Mouse (Mus musculus): ENCODE data around the gene Krt86. TPM values are rescaled to one million over a fixed set of nuclear protein-coding genes. Genes with fewer than 3 reads are reported as not detected.

The Krt86 gene
- polyA plus RNA-seq, 1 experiment from 2014 or later: not detected

DNA sequence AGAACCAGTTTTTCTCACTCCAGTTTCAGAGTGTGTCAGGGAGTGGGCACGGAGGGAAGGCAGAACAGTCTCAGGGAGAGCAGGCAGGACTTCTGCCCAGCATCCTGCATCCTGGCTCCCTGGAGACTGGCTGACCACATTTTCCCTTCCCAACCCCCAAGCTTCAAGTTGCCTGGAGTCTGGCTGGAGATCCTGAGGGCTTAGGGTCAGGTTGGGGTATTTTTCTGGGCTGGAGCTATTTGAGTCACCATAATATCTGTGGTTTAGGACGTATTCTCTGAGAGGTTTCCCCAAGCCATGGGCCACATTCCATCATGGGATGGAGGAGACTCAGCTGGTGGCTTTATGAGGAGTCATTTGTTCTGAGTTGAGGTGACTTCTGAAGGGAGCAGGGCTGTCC, 18.0 kb upstream of the Krt86 start:
- ATAC-seq (replicated peaks; ENCODE audit: extremely low read depth, insufficient read depth, low FRiP score): no peak
- Histone ChIP-seq H3K36me3 (ENCODE audit: control insufficient read depth, insufficient read depth) (no peaks in the 10 kb centered on the region), H3K9me3 (replicated peaks; ENCODE audit: control insufficient read depth, low read length) (no peaks in the 10 kb centered on the region; the same call in 1 of the 2 replicates), H3K4me2 (ENCODE audit: low read depth, low read length) (no peak overlapping the region), H3K9ac (ENCODE audit: low read length) (no peak overlapping the region), H3K4me1 (ENCODE audit: control insufficient read depth, insufficient read depth, low read length) (no peaks in the 10 kb centered on the region), H3K4me3 (ENCODE audit: low read length) (no peak overlapping the region), H3K27ac (ENCODE audit: low read length) (no peak overlapping the region), H3K27me3 (ENCODE audit: control insufficient read depth, insufficient read depth, low read length) (no peaks in the 10 kb centered on the region)
- 71% methylated on average over 2 of the region's 2 CpGs for WGBS

DNA sequence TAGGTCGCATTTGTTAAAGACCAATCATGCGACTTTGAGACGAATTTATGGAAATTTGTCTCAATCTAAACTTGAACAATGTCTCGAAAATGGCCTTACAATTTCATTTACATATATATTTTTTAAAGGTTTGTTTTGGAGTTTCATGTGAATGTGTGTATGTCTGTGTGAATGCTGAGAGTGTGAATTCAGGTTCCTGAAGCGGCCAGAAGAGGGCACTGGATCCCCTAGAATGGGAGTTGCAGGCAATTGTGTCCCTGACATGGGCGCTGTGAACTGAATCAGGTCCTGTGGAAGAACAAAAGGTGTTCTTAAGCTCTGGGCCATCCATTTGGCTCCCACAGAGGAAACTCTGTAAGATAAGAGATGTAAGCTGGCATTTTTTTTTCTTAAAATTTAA, 17.4 kb upstream of the Krt86 start:
- Histone ChIP-seq H3K36me3 (ENCODE audit: control insufficient read depth, insufficient read depth) (no peaks in the 10 kb centered on the region), H3K4me1 (ENCODE audit: control insufficient read depth, insufficient read depth, low read length) (no peaks in the 10 kb centered on the region), H3K9me3 (replicated peaks; ENCODE audit: control insufficient read depth, low read length) (no peaks in the 10 kb centered on the region; the same call in 1 of the 2 replicates), H3K4me3 (ENCODE audit: low read length) (no peak overlapping the region), H3K27ac (ENCODE audit: low read length) (no peak overlapping the region), H3K4me2 (ENCODE audit: low read depth, low read length) (no peak overlapping the region), H3K9ac (ENCODE audit: low read length) (no peak overlapping the region), H3K27me3 (ENCODE audit: control insufficient read depth, insufficient read depth, low read length) (no peaks in the 10 kb centered on the region)
- ATAC-seq (replicated peaks; ENCODE audit: extremely low read depth, insufficient read depth, low FRiP score): no peak
- 89% methylated on average over 6 of the region's 6 CpGs for WGBS

DNA sequence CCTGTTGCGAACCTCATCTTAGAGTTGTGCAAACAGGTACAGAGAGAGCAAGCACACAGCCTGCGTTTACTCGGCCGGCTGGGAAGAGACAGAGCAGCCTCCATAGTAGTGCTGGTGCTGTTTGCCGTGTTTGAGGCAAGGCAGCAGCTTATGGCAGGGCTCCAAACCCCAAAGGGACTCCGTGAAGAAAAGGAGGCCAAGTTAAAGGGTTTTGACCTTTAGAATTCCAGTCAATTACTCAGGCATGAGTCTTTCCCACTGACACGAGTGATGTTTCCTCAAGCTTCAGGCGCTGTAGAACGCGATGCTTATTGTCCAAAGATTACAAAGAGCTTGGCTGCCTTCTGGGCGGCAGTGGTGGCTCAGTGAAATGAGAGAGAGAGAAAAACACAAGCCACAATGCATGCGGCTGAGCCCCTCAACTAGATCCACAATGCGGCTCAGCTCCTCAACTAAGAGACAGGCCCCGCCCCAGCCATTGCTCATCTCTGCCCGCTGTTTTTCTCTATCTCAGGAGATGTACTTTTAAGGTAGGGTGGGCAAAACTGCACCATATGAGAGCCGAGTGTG, 14.8 kb upstream of the Krt86 start:
- H3K4me2 ChIP-seq (ENCODE audit: low read depth, low read length): no peak overlapping the region
- H3K27me3 ChIP-seq (ENCODE audit: control insufficient read depth, insufficient read depth, low read length): no peaks in the 10 kb centered on the region
- H3K27ac ChIP-seq (ENCODE audit: low read length): no peak overlapping the region
- H3K9me3 ChIP-seq (replicated peaks; ENCODE audit: control insufficient read depth, low read length): no peaks in the 10 kb centered on the region; the same call in 1 of the 2 replicates
- no peak for ATAC-seq (replicated peaks; ENCODE audit: extremely low read depth, insufficient read depth, low FRiP score)
- H3K4me3 ChIP-seq (ENCODE audit: low read length): no peak overlapping the region
- H3K4me1 ChIP-seq (ENCODE audit: control insufficient read depth, insufficient read depth, low read length): no peaks in the 10 kb centered on the region
- 65% methylated on average over 16 of the region's 16 CpGs for WGBS
- no peak overlapping the region for H3K9ac ChIP-seq (ENCODE audit: low read length)
- H3K36me3 ChIP-seq (ENCODE audit: control insufficient read depth, insufficient read depth): no peaks in the 10 kb centered on the region

DNA sequence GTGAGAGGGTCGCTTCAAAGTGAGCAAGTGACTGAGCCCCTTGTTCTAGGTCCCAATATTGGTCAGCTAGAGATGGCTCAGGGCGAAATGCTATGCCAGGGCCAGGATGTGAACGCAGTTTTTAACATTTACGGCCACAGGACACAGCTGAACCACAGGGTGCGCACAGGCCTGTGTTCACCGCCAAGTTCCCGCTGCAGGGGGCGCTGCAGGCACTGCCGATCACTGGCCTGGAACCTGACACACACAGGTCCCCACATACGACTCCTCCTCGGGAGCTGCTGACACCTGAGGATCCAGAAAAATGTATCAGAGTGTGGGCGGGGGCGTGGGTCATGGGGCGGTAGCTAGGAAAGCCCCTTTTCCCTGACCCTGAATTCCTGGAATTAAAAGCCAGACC, 14.0 kb upstream of the Krt86 start:
- Histone ChIP-seq H3K9ac (ENCODE audit: low read length) (no peak overlapping the region), H3K4me2 (ENCODE audit: low read depth, low read length) (no peak overlapping the region)

DNA sequence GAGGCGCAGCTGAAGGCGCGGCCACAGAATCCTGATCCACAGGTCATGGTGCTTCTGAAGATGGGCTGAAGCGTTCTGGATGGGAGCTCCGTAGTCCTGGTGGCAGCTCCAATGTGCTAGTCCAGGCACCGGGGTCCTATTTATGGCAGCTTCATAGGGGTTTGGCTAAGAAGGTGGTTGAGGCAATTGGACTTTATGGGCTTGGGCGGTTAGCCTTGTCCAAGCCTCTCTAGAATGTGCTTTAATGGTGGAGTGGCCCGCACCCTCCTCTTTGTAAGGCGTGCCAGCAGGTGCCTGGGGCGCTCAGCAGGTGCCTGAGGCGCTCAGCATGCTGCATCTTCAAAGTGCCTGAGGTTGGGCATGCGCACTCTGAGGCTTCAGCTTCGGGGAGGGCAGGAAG, 9.6 kb upstream of the Krt86 start, which contains the start of gene Krt81:
Gene Krt81, minus strand, starts transcription at position 101 of the 400 bp plus-strand sequence.
- no peak for ATAC-seq (replicated peaks; ENCODE audit: extremely low read depth, insufficient read depth, low FRiP score)
- no peaks in the 10 kb centered on the region for H3K9me3 ChIP-seq (replicated peaks; ENCODE audit: control insufficient read depth, low read length)
- no peak within 1 kb of the TSS for H3K4me2 ChIP-seq (ENCODE audit: low read depth, low read length)
- WGBS: 76% methylated on average over 13 of the region's 13 CpGs
- H3K36me3 ChIP-seq (ENCODE audit: control insufficient read depth, insufficient read depth): no peaks in the 10 kb centered on the region
- H3K9ac ChIP-seq (ENCODE audit: low read length): no peak within 1 kb of the TSS
- H3K27ac ChIP-seq (ENCODE audit: low read length): no peak within 1 kb of the TSS
- no peaks in the 10 kb centered on the region for H3K4me1 ChIP-seq (ENCODE audit: control insufficient read depth, insufficient read depth, low read length)
- H3K4me3 ChIP-seq (ENCODE audit: low read length): no peak within 1 kb of the TSS
- no peaks in the 10 kb centered on the region for H3K27me3 ChIP-seq (ENCODE audit: control insufficient read depth, insufficient read depth, low read length)

More for the DNA sequence above, 14.0 kb upstream of the Krt86 start:
- H3K36me3 ChIP-seq (ENCODE audit: control insufficient read depth, insufficient read depth): no peaks in the 10 kb centered on the region
- WGBS: 75% methylated on average over 14 of the region's 14 CpGs
- H3K4me3 ChIP-seq (ENCODE audit: low read length): no peak overlapping the region
- no peaks in the 10 kb centered on the region for H3K27me3 ChIP-seq (ENCODE audit: control insufficient read depth, insufficient read depth, low read length)
- H3K27ac ChIP-seq (ENCODE audit: low read length): no peak overlapping the region
- no peaks in the 10 kb centered on the region; the same call in 1 of the 2 replicates for H3K9me3 ChIP-seq (replicated peaks; ENCODE audit: control insufficient read depth, low read length)
- ATAC-seq (replicated peaks; ENCODE audit: extremely low read depth, insufficient read depth, low FRiP score): no peak
- H3K4me1 ChIP-seq (ENCODE audit: control insufficient read depth, insufficient read depth, low read length): no peaks in the 10 kb centered on the region

DNA sequence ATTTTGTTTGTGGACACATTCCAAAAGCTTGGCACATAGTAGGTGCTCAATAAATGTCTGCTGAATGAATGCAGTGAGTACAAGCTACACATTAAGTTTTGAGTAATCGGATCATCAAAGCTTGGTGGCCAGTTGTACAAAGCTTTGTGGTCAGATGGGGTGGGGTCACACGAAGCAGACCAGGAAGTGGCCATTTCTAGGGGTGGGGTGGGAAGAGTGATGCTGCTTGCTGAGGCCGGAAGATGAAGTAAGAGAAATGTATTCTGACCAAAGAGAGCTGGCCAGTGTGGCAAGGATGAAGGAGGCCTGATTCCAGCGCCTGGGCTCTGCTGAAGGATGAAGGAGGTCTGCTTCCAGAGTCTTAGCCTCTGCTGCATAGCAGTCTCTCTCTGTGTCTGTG, 4.2 kb upstream of the Krt86 start:
- ATAC-seq (replicated peaks; ENCODE audit: extremely low read depth, insufficient read depth, low FRiP score): no peak
- H3K4me2 ChIP-seq (ENCODE audit: low read depth, low read length): no peak overlapping the region
- H3K9me3 ChIP-seq (replicated peaks; ENCODE audit: control insufficient read depth, low read length): no peaks in the 10 kb centered on the region
- no peaks in the 10 kb centered on the region for H3K4me1 ChIP-seq (ENCODE audit: control insufficient read depth, insufficient read depth, low read length)
- no peaks in the 10 kb centered on the region for H3K27me3 ChIP-seq (ENCODE audit: control insufficient read depth, insufficient read depth, low read length)
- no peak overlapping the region for H3K27ac ChIP-seq (ENCODE audit: low read length)
- 78% methylated on average over 4 of the region's 4 CpGs for WGBS
- no peak overlapping the region for H3K4me3 ChIP-seq (ENCODE audit: low read length)
- H3K9ac ChIP-seq (ENCODE audit: low read length): no peak overlapping the region
- H3K36me3 ChIP-seq (ENCODE audit: control insufficient read depth, insufficient read depth): no peaks in the 10 kb centered on the region

DNA sequence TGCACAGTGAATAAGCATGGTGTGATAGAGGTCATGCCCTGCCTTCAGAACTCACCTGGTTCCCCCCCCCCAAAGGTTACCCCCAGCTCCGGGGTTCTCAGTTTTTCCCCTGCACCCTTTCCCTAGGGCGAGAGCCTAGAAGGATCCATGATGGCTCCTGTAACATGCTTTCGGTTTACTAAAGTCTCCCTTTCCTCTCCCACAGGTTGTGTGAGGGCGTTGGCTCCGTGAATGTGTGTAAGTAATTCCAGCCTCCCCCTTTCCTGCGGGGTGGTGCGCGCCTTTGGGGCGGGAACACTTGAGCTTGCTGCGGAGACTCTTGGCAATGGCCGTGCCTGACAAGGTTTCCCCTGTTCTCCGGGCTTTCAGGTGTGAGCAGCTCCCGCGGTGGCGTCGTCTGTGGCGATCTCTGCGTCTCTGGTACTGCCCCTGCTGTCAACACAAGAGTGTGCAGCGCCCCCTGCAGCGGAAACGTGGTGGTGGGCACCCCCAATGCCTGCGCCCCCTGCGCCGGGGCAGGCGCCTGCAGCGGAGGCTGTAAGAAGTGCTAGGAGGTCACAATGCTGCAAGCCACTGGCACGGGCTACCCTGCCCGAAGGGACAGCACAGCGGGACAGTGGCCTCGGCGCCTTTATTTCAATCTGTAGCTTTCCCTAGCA, 5.9 kb downstream of the Krt86 start:
- H3K9me3 ChIP-seq (replicated peaks; ENCODE audit: control insufficient read depth, low read length): no peaks in the 10 kb centered on the region
- H3K4me3 ChIP-seq (ENCODE audit: low read length): peak overlapping the region; percentile 44
- H3K9ac ChIP-seq (ENCODE audit: low read length): no peak overlapping the region
- WGBS: 7% methylated on average over 31 of the region's 31 CpGs
- peak overlapping the region; percentile 60 for H3K4me2 ChIP-seq (ENCODE audit: low read depth, low read length)
- peaks cover 16% of the 10 kb centered on the region for H3K27me3 ChIP-seq (ENCODE audit: control insufficient read depth, insufficient read depth, low read length)
- ATAC-seq (replicated peaks; ENCODE audit: extremely low read depth, insufficient read depth, low FRiP score): no peak
- no peak overlapping the region for H3K27ac ChIP-seq (ENCODE audit: low read length)
- H3K4me1 ChIP-seq (ENCODE audit: control insufficient read depth, insufficient read depth, low read length): peaks cover 3% of the 10 kb centered on the region; the same call in 1 of the 2 replicates
- H3K36me3 ChIP-seq (ENCODE audit: control insufficient read depth, insufficient read depth): no peaks in the 10 kb centered on the region

DNA sequence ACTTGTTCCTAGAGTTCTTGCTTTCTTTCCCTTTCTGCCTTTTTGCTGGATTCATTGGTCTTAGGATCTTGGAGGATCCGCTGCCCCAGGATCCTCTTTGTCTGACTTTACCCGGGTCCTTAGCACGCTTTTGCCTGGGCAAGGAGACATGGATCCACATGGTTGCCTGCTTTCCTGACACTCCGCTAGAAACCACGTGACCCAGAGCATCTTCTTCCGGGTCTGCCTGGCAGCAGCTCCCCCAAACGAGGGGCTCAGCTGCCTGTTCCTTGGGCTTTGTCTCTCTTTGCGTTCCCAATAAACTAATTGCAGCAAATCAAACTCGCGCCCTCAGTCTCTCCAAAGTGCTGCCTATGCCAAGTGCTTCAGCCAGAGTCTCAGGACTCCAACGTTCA, 6.4 kb downstream of the Krt86 start:
- 31% methylated on average over 11 of the region's 11 CpGs for WGBS
- peaks cover 16% of the 10 kb centered on the region for H3K27me3 ChIP-seq (ENCODE audit: control insufficient read depth, insufficient read depth, low read length)

DNA sequence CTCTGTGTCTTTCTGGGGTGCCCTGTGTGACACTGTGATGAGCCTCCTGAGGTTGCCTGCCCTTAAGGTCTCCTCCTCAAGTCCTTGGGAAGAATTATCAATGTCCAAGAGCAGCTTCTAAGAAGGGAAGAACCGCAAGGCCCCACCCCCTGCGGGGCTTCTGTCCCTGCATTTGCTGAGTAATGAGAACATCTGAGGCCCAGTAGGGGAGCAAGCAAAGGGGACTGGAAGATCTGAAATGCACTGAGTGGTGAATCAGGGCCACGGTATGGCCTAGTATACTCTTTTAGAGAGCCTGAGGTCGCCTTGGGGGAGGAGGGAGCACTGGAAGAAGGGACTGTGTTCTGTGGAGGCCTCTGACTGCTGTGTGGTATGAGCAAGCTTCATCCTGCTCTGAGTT, 8.8 kb downstream of the Krt86 start:
- Histone ChIP-seq H3K9ac (ENCODE audit: low read length) (no peak overlapping the region), H3K9me3 (replicated peaks; ENCODE audit: control insufficient read depth, low read length) (no peaks in the 10 kb centered on the region), H3K4me3 (ENCODE audit: low read length) (no peak overlapping the region), H3K4me2 (ENCODE audit: low read depth, low read length) (no peak overlapping the region), H3K36me3 (ENCODE audit: control insufficient read depth, insufficient read depth) (no peaks in the 10 kb centered on the region), H3K27ac (ENCODE audit: low read length) (no peak overlapping the region), H3K27me3 (ENCODE audit: control insufficient read depth, insufficient read depth, low read length) (peaks cover 16% of the 10 kb centered on the region), H3K4me1 (ENCODE audit: control insufficient read depth, insufficient read depth, low read length) (peaks cover 3% of the 10 kb centered on the region; the same call in 1 of the 2 replicates)
- 35% methylated on average over 4 of the region's 4 CpGs for WGBS
- ATAC-seq (replicated peaks; ENCODE audit: extremely low read depth, insufficient read depth, low FRiP score): no peak

More for the DNA sequence above, 6.4 kb downstream of the Krt86 start:
- ATAC-seq (replicated peaks; ENCODE audit: extremely low read depth, insufficient read depth, low FRiP score): no peak
- Histone ChIP-seq H3K9me3 (replicated peaks; ENCODE audit: control insufficient read depth, low read length) (no peaks in the 10 kb centered on the region), H3K9ac (ENCODE audit: low read length) (no peak overlapping the region), H3K4me2 (ENCODE audit: low read depth, low read length) (peak overlapping the region; percentile 60), H3K36me3 (ENCODE audit: control insufficient read depth, insufficient read depth) (no peaks in the 10 kb centered on the region), H3K4me3 (ENCODE audit: low read length) (peak overlapping the region; percentile 44), H3K27ac (ENCODE audit: low read length) (no peak overlapping the region), H3K4me1 (ENCODE audit: control insufficient read depth, insufficient read depth, low read length) (peaks cover 3% of the 10 kb centered on the region; the same call in 1 of the 2 replicates)

Measured in heart, embryonic 16.5 days (tissue).